Mouse (Mus musculus): ENCODE results near the gene Muc20.

DNA sequence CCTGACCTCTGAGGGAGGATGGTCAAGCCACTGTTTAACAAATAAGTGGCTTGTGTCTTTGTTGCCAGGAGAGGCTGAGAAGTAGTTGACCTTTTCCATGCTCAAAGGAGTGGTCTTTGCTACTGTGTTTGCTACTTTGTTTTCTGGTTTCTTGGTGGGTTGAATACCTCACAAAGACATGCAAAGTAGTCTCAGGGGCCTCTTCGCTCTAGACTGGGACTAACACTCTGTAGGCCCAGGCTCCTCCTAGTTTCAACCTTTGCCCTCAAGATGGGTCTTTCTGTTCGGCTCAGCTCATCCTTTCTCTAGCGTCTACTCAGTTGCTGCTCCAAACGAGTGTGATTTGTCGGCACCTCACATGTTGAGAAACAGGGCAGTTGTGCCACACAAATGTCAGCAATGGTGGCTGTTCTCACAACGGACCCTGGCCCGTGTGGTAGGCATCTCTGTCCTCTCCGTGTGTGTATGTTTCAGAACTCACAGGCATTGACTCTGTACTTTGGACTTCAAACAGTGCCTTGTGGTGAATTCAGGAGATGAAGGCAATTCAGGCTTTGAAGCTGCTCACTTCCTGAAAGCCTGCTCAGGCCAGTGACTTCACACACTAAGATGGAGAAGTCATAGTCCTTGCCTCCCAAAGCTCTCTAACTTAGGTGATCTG, 57.1 kb downstream of the Muc20 start:
- no peak for TF ChIP-seq EP300 (IDR thresholded peaks at IDR 0.05; ENCODE audit: insufficient read depth, low read depth, low read length)
- no peak for TF ChIP-seq POLR2A (IDR thresholded peaks at IDR 0.05; ENCODE audit: insufficient read depth, low read depth, low read length)
- no peak for TF ChIP-seq CTCF (IDR thresholded peaks at IDR 0.05)

All from heart, adult 2 months (tissue).